In genomic region chr8:46842676-46843181, GRCm38 (mm10) we compare ENCODE assay signal across 7 mouse cellular contexts.
DNase-seq lines count a peak whose midpoint lies in the region; ATAC-seq lines count a peak whose summit lies in the region.

No protein-coding gene starts in this region.

- peak; percentile 72 for DNase-seq in urinary bladder, postnatal 14 days (ENCODE audit: low spot score)
- DNase-seq in urinary bladder, adult 2 months (ENCODE audit: low spot score): no peak
- DNase-seq in gastrocnemius, adult 8-10 months (ENCODE audit: low spot score in 2 of 2): peak; percentile 54 to 57
- peak; percentile 62 to 74 for DNase-seq in urinary bladder, postnatal 36 days (ENCODE audit: low spot score in 2 of 2)
- no peak for DNase-seq in thymus, postnatal 25 days

- WGBS in intestine, embryonic 15.5 days: 34% methylated on average over 5 of the region's 5 CpGs
- WGBS in lung, embryonic 15.5 days: 20% methylated on average over 5 of the region's 5 CpGs

- peaks cover 29% of the 10 kb centered on the region; the same call in 1 of the 2 replicates for H3K4me1 ChIP-seq in intestine, embryonic 15.5 days (replicated peaks)
- peaks cover 43% of the 10 kb centered on the region for H3K4me1 ChIP-seq in lung, embryonic 15.5 days

- no peaks in the 10 kb centered on the region for H3K9me3 ChIP-seq in intestine, embryonic 15.5 days
- no peaks in the 10 kb centered on the region for H3K9me3 ChIP-seq in lung, embryonic 15.5 days

- H3K27ac ChIP-seq in intestine, embryonic 15.5 days: peak overlapping the region; percentile 77
- peak overlapping the region; percentile 86 for H3K27ac ChIP-seq in lung, embryonic 15.5 days

- H3K27me3 ChIP-seq in intestine, embryonic 15.5 days (replicated peaks): no peaks in the 10 kb centered on the region
- no peaks in the 10 kb centered on the region for H3K27me3 ChIP-seq in lung, embryonic 15.5 days

- peaks cover 17% of the 10 kb centered on the region for H3K36me3 ChIP-seq in intestine, embryonic 15.5 days
- peaks cover 24% of the 10 kb centered on the region for H3K36me3 ChIP-seq in lung, embryonic 15.5 days

- H3K4me2 ChIP-seq in intestine, embryonic 15.5 days (replicated peaks): no peak overlapping the region; the same call in 1 of the 2 replicates
- H3K4me2 ChIP-seq in lung, embryonic 15.5 days: peak overlapping the region; percentile 6; the same call in 1 of the 2 replicates

- no peak overlapping the region for H3K4me3 ChIP-seq in intestine, embryonic 15.5 days (replicated peaks)
- H3K4me3 ChIP-seq in lung, embryonic 15.5 days: no peak overlapping the region

- ATAC-seq in intestine, embryonic 15.5 days: peak; percentile 76
- peak; percentile 58; the same call in 1 of the 2 replicates for ATAC-seq in lung, embryonic 15.5 days (ENCODE audit: borderline replicate concordance, extremely low read depth, low FRiP score, low TSS enrichment)

- H3K9ac ChIP-seq in intestine, embryonic 15.5 days: peak overlapping the region; percentile 15; the same call in 1 of the 2 replicates
- no peak overlapping the region for H3K9ac ChIP-seq in lung, embryonic 15.5 days

Comparison
In these comparisons a context has a peak if more than half of its experiments do, and no peak if none do; other contexts are left out.
1. DNase-seq: peak in urinary bladder, postnatal 14 days (single experiment), gastrocnemius, adult 8-10 months (2 of 2) and urinary bladder, postnatal 36 days (2 of 2); none in urinary bladder, adult 2 months (single experiment) and thymus, postnatal 25 days (single experiment).